Mouse (Mus musculus) urinary bladder, postnatal 36 days (tissue): ENCODE results near the gene Itpkb.

ENCODE experiments used
- DNase-seq, 2 experiments: peaks; one replicate each; pipeline ENCODE4 v3.0.0; 2022; ENCODE audit warnings: low spot score in 2 of 2, mixed read lengths in 1 of 2

The Itpkb gene

GRCm38 (mm10) chr1:180462983-180463475 is 132.7 kb downstream of the Itpkb start:
- no peak for DNase-seq

GRCm38 (mm10) chr1:180464357-180464756 is 134.1 kb downstream of the Itpkb start:
- no peak for DNase-seq

GRCm38 (mm10) chr1:180465620-180466019 is 135.3 kb downstream of the Itpkb start:
- DNase-seq, result no peak

GRCm38 (mm10) chr1:180468004-180468403 is 137.7 kb downstream of the Itpkb start:
- DNase-seq, result no peak

GRCm38 (mm10) chr1:180473566-180473965 is 143.3 kb downstream of the Itpkb start:
- DNase-seq, result no peak
